Mouse (Mus musculus): ENCODE measurements around the gene E130114P18Rik. TPM values are rescaled to one million over a fixed set of nuclear protein-coding genes. Genes with fewer than 3 reads are reported as not detected.

Gene E130114P18Rik
- polyA plus RNA-seq, 1 experiment from 2014 or later = 71.1 TPM

GRCm38 (mm10) chr4:97816001-97816400 is 38.1 kb upstream of the E130114P18Rik start:
- Histone ChIP-seq H3K36me3 (ENCODE audit: poor library complexity, severe bottlenecking) (no peaks in the 10 kb centered on the region), H3K4me3 (no peak overlapping the region), H3K9ac (no peak overlapping the region), H3K4me1 (peaks cover 34% of the 10 kb centered on the region), H3K27ac (no peak overlapping the region; the same call in 1 of the 2 replicates), H3K9me3 (replicated peaks) (no peaks in the 10 kb centered on the region), H3K27me3 (no peaks in the 10 kb centered on the region), H3K4me2 (no peak overlapping the region)
- ATAC-seq = no peak

- WGBS = 91% methylated on average over 7 of the region's 7 CpGs
- no peak overlapping the region for H3K27ac ChIP-seq
- no peak for ATAC-seq
- no peak overlapping the region for H3K4me3 ChIP-seq
- H3K27me3 ChIP-seq = no peaks in the 10 kb centered on the region
- peaks cover 43% of the 10 kb centered on the region for H3K4me1 ChIP-seq
- no peaks in the 10 kb centered on the region for H3K9me3 ChIP-seq (replicated peaks)
- H3K4me2 ChIP-seq = no peak overlapping the region
- no peaks in the 10 kb centered on the region for H3K36me3 ChIP-seq (ENCODE audit: poor library complexity, severe bottlenecking)
- no peak overlapping the region for H3K9ac ChIP-seq
Observed at GRCm38 (mm10) chr4:97814515-97814914, 36.6 kb upstream of the E130114P18Rik start.

- Histone ChIP-seq H3K27me3 (no peaks in the 10 kb centered on the region), H3K4me2 (no peak overlapping the region), H3K36me3 (ENCODE audit: poor library complexity, severe bottlenecking) (no peaks in the 10 kb centered on the region), H3K9ac (no peak overlapping the region), H3K9me3 (replicated peaks) (no peaks in the 10 kb centered on the region), H3K27ac (no peak overlapping the region), H3K4me1 (peaks cover 43% of the 10 kb centered on the region), H3K4me3 (no peak overlapping the region)
- ATAC-seq = no peak
- 67% methylated on average over 4 of the region's 4 CpGs for WGBS
Observed at GRCm38 (mm10) chr4:97813996-97814395, 36.1 kb upstream of the E130114P18Rik start.

GRCm38 (mm10) chr4:97813035-97813434 is 35.2 kb upstream of the E130114P18Rik start:
- H3K9me3 ChIP-seq (replicated peaks) = no peaks in the 10 kb centered on the region
- H3K4me1 ChIP-seq = peaks cover 38% of the 10 kb centered on the region
- H3K27me3 ChIP-seq = no peaks in the 10 kb centered on the region
- 87% methylated on average over 5 of the region's 5 CpGs for WGBS
- H3K36me3 ChIP-seq (ENCODE audit: poor library complexity, severe bottlenecking) = no peaks in the 10 kb centered on the region
- no peak overlapping the region for H3K27ac ChIP-seq
- H3K9ac ChIP-seq = no peak overlapping the region
- no peak overlapping the region for H3K4me2 ChIP-seq
- H3K4me3 ChIP-seq = no peak overlapping the region
- no peak for ATAC-seq

GRCm38 (mm10) chr4:97810348-97810939 is 32.6 kb upstream of the E130114P18Rik start:
- H3K4me1 ChIP-seq = peaks cover 39% of the 10 kb centered on the region
- H3K4me2 ChIP-seq = no peak overlapping the region
- ATAC-seq = no peak
- no peak overlapping the region for H3K9ac ChIP-seq
- H3K27ac ChIP-seq = no peak overlapping the region
- H3K36me3 ChIP-seq (ENCODE audit: poor library complexity, severe bottlenecking) = no peaks in the 10 kb centered on the region
- no peaks in the 10 kb centered on the region for H3K9me3 ChIP-seq (replicated peaks)
- H3K27me3 ChIP-seq = no peaks in the 10 kb centered on the region
- 78% methylated on average over 7 of the region's 7 CpGs for WGBS
- H3K4me3 ChIP-seq = no peak overlapping the region

GRCm38 (mm10) chr4:97809582-97810295 is 31.9 kb upstream of the E130114P18Rik start:
- WGBS = 74% methylated on average over 4 of the region's 4 CpGs
- Histone ChIP-seq H3K27ac (no peak overlapping the region), H3K4me1 (peaks cover 44% of the 10 kb centered on the region), H3K36me3 (ENCODE audit: poor library complexity, severe bottlenecking) (no peaks in the 10 kb centered on the region), H3K9ac (no peak overlapping the region), H3K9me3 (replicated peaks) (no peaks in the 10 kb centered on the region), H3K4me3 (no peak overlapping the region), H3K27me3 (no peaks in the 10 kb centered on the region), H3K4me2 (no peak overlapping the region)
- no peak for ATAC-seq

- Histone ChIP-seq H3K27ac (no peak overlapping the region), H3K36me3 (ENCODE audit: poor library complexity, severe bottlenecking) (no peaks in the 10 kb centered on the region), H3K9me3 (replicated peaks) (no peaks in the 10 kb centered on the region), H3K4me3 (no peak overlapping the region), H3K4me2 (no peak overlapping the region), H3K27me3 (no peaks in the 10 kb centered on the region), H3K9ac (no peak overlapping the region), H3K4me1 (peaks cover 46% of the 10 kb centered on the region)
- ATAC-seq = no peak
- 82% methylated on average over 3 of the region's 3 CpGs for WGBS
Observed at GRCm38 (mm10) chr4:97808885-97809284, 31.0 kb upstream of the E130114P18Rik start.

- Histone ChIP-seq H3K4me3 (no peak overlapping the region), H3K9me3 (replicated peaks) (no peaks in the 10 kb centered on the region), H3K27ac (no peak overlapping the region), H3K4me2 (no peak overlapping the region), H3K4me1 (peaks cover 53% of the 10 kb centered on the region), H3K27me3 (no peaks in the 10 kb centered on the region), H3K9ac (no peak overlapping the region), H3K36me3 (ENCODE audit: poor library complexity, severe bottlenecking) (peaks cover 10% of the 10 kb centered on the region)
- ATAC-seq = peak; percentile 42; the same call in 1 of the 2 replicates
- WGBS = 70% methylated on average over 2 of the region's 2 CpGs
Observed at GRCm38 (mm10) chr4:97806924-97807323, 29.0 kb upstream of the E130114P18Rik start.

GRCm38 (mm10) chr4:97805896-97806808 is 28.3 kb upstream of the E130114P18Rik start:
- WGBS = 23% methylated on average over 7 of the region's 7 CpGs

GRCm38 (mm10) chr4:97805255-97805654 is 27.4 kb upstream of the E130114P18Rik start:
- peak overlapping the region; percentile 25; the same call in 1 of the 2 replicates for H3K27ac ChIP-seq
- ATAC-seq = no peak; the same call in 1 of the 2 replicates
- no peaks in the 10 kb centered on the region for H3K27me3 ChIP-seq
- H3K4me2 ChIP-seq = peak overlapping the region; percentile 28
- WGBS = 13% methylated on average over 2 of the region's 2 CpGs
- H3K9me3 ChIP-seq (replicated peaks) = no peaks in the 10 kb centered on the region
- no peak overlapping the region for H3K9ac ChIP-seq
- peaks cover 51% of the 10 kb centered on the region for H3K4me1 ChIP-seq
- no peak overlapping the region for H3K4me3 ChIP-seq
- peaks cover 16% of the 10 kb centered on the region for H3K36me3 ChIP-seq (ENCODE audit: poor library complexity, severe bottlenecking)

More at GRCm38 (mm10) chr4:97805896-97806808, 28.3 kb upstream of the E130114P18Rik start:
- Histone ChIP-seq H3K4me3 (no peak overlapping the region), H3K4me2 (peak overlapping the region; percentile 28), H3K4me1 (peaks cover 53% of the 10 kb centered on the region), H3K27me3 (no peaks in the 10 kb centered on the region), H3K9me3 (replicated peaks) (no peaks in the 10 kb centered on the region), H3K36me3 (ENCODE audit: poor library complexity, severe bottlenecking) (peaks cover 16% of the 10 kb centered on the region), H3K9ac (no peak overlapping the region), H3K27ac (peak overlapping the region; percentile 61; the same call in 1 of the 2 replicates)
- ATAC-seq = peak; percentile 83

- H3K4me3 ChIP-seq = no peak overlapping the region
- no peaks in the 10 kb centered on the region for H3K27me3 ChIP-seq
- no peak overlapping the region for H3K4me2 ChIP-seq
- whole genome bisulfite sequencing = 52% methylated on average over 5 of the region's 5 CpGs
- H3K9me3 ChIP-seq (replicated peaks) = no peaks in the 10 kb centered on the region
- H3K27ac ChIP-seq = no peak overlapping the region
- H3K4me1 ChIP-seq = peaks cover 45% of the 10 kb centered on the region
- ATAC-seq = no peak
- peaks cover 20% of the 10 kb centered on the region for H3K36me3 ChIP-seq (ENCODE audit: poor library complexity, severe bottlenecking)
- no peak overlapping the region for H3K9ac ChIP-seq
Observed at GRCm38 (mm10) chr4:97804638-97805037, 26.8 kb upstream of the E130114P18Rik start.

GRCm38 (mm10) chr4:97803791-97804190 is 25.9 kb upstream of the E130114P18Rik start:
- no peaks in the 10 kb centered on the region for H3K9me3 ChIP-seq (replicated peaks)
- WGBS = 27% methylated on average over 3 of the region's 3 CpGs
- no peak overlapping the region for H3K4me2 ChIP-seq
- H3K27me3 ChIP-seq = no peaks in the 10 kb centered on the region
- H3K27ac ChIP-seq = no peak overlapping the region
- H3K4me3 ChIP-seq = no peak overlapping the region
- peaks cover 37% of the 10 kb centered on the region for H3K4me1 ChIP-seq
- ATAC-seq = no peak
- H3K9ac ChIP-seq = no peak overlapping the region
- peaks cover 20% of the 10 kb centered on the region for H3K36me3 ChIP-seq (ENCODE audit: poor library complexity, severe bottlenecking)
